Mouse (Mus musculus) fibroblast of lung, adult 2 months (primary cell): Measurements from ENCODE around the gene Hhatl.

Experiments
- DNase-seq: peaks from one replicate; pipeline ENCODE4 v3.0.0-alpha.2; 2011; ENCODE audit warnings: low read depth

The Hhatl gene

GRCm38 (mm10) chr9:121807546-121807945 lies 15.2 kb upstream of the Hhatl start:
- DNase-seq = no peak

DNA sequence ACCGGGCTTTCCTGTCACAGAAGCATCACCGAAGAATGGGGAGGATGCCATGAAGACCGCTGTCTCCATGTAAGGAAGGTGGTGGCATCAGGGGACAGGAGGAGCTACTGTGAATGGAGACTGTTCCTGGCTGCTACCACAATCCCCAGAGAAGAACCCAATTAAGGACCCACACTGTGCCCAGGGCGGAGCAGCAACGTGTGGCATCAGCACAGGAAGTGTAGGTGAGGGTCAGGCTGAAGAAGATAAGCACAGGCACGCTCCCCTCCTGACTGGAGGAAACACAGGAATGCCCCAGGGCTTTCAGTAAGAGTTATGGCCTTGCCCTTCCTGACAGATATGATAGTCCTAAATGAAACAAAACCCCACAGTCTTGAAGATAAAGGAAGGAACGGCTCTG lies 10.4 kb upstream of the Hhatl start:
- DNase-seq = no peak

GRCm38 (mm10) chr9:121798887-121799520 lies 6.7 kb upstream of the Hhatl start:
- DNase-seq = no peak

- DNase-seq = no peak
These were observed 5.4 kb upstream of the Hhatl start for GRCm38 (mm10) chr9:121797722-121798121.

- DNase-seq = no peak
These were observed 2.7 kb upstream of the Hhatl start for GRCm38 (mm10) chr9:121794972-121795539.

GRCm38 (mm10) chr9:121791206-121791605 lies 1.1 kb downstream of the Hhatl start:
- no peak for DNase-seq

GRCm38 (mm10) chr9:121786359-121786758 lies 5.9 kb downstream of the Hhatl start:
- DNase-seq = no peak

DNA sequence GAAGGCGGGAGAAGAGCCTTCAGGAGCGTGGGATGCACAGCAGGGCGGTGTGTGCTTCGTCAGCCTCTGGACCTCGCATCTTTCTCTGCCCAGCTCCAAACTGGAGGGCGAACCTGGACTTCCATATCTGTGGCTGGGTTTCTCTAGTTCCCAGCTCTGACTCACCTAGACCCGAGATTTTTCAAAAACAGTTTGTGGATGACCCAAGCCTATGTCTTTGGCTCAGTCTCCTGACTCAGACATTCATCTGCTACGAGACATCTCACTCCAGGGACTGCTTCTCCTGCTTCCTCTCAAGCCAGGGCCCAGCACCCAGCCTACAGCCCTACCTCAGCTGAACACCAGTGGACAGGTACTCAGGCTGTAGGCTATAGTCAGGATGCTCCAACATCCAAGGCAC lies 7.0 kb downstream of the Hhatl start:
- no peak for DNase-seq

DNA sequence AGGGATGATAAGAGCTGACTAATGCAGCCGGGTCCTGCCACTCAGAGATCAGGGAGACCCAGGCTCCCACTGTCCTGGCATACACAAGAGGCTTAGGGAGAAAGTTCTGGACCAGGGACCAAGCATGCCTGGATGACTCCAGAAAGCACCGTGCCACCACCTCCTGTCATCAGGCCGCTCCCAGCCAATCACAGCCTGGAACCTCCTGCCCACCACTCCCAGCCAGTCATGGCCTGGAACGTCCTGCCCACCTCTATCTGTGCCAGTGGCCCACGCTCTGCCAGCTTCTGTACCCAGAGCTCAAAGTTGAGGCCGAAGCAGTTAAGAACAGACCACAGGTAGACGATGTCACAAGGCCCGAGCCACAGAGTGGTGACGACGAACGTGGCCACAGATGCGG lies 7.5 kb downstream of the Hhatl start:
- DNase-seq = no peak

- no peak for DNase-seq
These were observed 14.2 kb downstream of the Hhatl start for GRCm38 (mm10) chr9:121778066-121778624.

DNA sequence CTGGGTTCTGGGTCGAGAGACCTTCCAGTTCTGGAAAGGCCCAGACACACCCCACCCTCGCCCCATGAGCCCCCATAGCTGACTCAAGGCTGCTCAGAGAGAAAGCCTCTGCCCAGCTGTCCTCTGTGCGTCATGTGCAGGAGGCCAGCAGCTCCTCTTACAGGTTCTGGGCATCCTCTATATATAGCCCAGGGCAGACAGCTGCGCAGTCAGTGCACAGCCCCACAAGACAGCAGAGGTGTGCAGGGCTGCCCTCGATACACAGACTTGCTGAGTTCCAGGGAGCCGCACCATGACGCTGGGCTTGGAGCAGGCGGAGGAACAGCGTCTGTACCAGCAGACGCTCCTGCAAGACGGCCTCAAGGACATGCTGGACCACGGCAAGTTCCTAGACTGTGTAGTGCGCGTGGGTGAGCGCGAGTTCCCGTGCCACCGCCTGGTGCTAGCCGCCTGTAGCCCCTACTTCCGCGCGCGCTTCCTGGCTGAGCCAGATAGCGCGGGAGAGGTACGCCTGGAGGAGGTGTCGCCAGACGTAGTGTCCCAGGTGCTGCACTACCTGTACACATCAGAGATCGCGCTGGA lies 14.7 kb downstream of the Hhatl start, which contains the start of gene Klhl40:
TSS of gene Klhl40 (plus strand) at position 124 of the 582 bp plus-strand sequence.
- DNase-seq = no peak

DNA sequence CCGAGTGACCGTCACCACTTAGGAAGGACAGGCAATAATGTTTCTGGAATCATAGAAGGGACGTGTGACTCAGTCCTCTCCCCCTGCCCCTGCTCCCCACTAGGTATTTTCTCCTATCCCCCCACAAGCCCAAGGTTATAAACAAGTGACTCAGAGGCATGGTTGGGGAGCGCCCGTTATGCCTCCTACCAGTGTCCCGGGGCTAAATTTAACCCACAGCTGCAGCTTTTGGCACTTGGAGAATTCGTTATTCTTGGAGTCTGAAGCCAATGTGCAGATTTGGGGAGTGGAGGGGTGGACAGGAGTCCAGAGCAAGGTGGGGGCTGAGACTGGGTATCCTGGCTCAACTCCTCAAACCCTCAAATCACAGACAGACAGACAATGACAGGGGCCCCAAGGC lies 15.8 kb downstream of the Hhatl start:
- DNase-seq = no peak

- no peak for DNase-seq
These were observed 16.4 kb downstream of the Hhatl start for GRCm38 (mm10) chr9:121775951-121776350.

GRCm38 (mm10) chr9:121772412-121772811 lies 19.9 kb downstream of the Hhatl start:
- DNase-seq = no peak

GRCm38 (mm10) chr9:121765166-121765855 lies 27.0 kb downstream of the Hhatl start:
- DNase-seq = no peak

GRCm38 (mm10) chr9:121763716-121764115 lies 28.6 kb downstream of the Hhatl start:
- DNase-seq = no peak

DNA sequence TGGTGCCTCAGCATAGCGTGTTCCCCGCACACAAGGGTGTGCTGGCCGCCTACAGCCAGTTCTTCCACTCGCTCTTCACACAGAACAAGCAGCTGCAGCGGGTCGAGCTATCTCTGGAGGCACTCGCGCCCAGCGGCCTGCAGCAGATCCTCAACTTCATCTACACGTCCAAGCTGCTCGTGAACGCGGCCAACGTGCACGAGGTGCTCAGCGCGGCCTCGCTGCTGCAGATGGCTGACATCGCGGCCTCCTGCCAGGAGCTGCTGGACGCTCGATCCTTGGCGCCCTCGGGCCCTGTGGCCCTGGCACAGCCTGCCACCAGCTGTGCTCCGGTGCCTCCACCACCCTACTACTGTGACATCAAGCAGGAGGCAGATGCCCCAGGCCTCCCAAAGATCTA lies 29.5 kb downstream of the Hhatl start:
- no peak for DNase-seq

DNA sequence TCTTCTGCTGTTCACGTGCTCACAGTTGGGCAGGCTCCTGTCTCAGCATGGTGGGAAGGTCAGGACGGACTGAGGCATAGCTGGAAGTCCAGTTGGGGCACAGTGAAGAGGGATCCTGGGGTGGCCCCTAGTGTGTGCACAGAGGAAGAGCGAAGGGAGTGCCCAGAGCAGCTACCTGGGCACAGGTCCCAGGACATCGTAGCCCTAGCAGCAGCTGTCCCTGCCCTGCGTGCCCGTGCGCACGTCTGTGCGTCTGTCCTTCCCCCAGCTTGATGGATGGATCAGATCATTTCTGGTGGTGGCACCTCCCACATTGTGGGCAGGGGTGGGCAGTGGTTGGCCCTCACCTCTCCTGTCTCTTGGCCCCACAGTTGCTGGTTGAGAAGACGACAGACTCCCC lies 30.1 kb downstream of the Hhatl start:
- no peak for DNase-seq

- no peak for DNase-seq
These were observed 30.5 kb downstream of the Hhatl start for GRCm38 (mm10) chr9:121761787-121762186.

DNA sequence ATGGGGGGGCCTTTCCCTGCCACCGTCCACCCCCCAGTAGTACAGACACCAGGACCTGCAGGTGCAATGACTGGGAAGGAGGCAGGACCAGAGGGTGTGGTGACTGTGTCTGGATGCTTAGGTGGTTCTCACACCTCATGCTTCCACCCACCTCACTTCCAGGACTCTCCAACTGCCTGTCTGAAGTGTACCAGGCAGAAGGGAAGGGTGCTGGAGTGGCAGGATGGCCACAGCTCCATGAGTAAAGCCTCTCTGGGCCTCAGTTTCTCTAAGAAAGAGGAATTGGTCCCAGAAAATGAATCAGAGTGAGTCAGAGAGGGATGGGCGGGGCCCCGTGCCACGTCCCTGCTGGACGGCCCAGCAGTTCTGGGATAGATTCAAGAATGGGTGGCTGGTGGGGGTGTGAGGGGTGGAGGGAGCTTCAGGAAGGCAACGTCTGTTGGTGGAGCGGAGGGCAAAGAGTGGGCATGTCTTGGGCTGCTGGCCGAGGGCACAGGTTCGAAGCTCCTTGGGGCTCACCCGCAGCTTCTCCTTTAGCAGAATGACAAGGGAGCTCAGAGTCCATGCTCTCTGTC lies 31.1 kb downstream of the Hhatl start:
- peak; percentile 46 for DNase-seq

DNA sequence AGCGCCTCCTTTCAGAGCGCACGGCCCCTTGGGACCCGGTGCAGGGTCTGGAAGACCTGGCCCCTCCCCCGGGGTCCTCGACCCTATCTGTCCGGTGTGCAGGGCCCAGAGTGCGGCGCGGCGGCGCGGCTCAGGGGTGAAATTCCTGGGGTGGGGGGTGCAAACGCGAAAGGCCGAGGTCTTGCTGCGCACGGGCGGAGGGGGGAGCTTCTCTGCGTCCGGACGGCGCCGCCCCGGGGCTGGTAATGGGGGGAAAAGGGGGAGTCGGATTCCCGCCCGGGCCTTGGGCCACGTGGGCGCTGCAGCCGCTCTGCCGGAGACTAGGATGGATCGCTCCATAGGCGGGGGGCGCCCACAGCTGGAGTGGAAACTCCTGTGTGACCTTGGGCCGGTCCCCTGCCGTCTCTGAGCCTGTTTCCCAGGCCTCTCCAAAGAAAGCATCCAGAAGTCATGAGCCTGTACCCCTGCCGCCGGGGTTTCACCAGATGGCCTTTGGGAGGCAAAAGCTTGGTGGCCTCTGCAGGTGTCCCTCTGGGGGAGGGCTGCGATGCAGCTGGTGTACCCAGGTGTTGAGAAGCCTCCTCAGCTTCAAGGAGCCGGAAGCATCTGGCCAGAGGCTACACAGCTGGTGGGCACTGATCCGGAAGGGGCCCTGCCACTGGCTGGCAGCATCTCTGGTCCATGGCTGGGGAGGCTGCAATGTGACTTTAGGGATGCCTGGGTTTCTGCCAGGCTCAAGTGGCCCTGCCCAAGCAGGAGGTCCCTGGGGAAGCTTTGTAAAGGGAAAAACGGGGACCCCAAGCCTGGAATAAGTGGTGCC lies 31.8 kb downstream of the Hhatl start:
- peak; percentile 19 for DNase-seq
